ENCODE assay signal across 8 mouse cellular contexts in genomic region chr4:142410596-142411573, GRCm38 (mm10).
DNase-seq lines count a peak whose midpoint lies in the region; ATAC-seq lines count a peak whose summit lies in the region.
"Had no signal": no experiment of that assay in that cellular context is flagged by ENCODE, and none has a peak within 500 bp of the region (broad histone marks: within the 10 kb centered on the region; RNA-seq: fewer than 3 reads in every experiment).

No protein-coding gene starts in this region.

- H3K27ac ChIP-seq in neural tube, embryonic 13.5 days (replicated peaks) = peak overlapping the region; percentile 64
- no peak overlapping the region for H3K27ac ChIP-seq in liver, embryonic 12.5 days

- no peak overlapping the region for H3K4me2 ChIP-seq in neural tube, embryonic 13.5 days
- H3K4me2 ChIP-seq in liver, embryonic 12.5 days = no peak overlapping the region

- H3K9ac ChIP-seq in neural tube, embryonic 13.5 days = no peak overlapping the region
- no peak overlapping the region for H3K9ac ChIP-seq in liver, embryonic 12.5 days

- H3K4me1 ChIP-seq in neural tube, embryonic 13.5 days (replicated peaks) = peaks cover 37% of the 10 kb centered on the region
- no peaks in the 10 kb centered on the region for H3K4me1 ChIP-seq in liver, embryonic 12.5 days
- H3K4me1 ChIP-seq: megakaryocyte, embryonic 14.5 days had no signal

- no peaks in the 10 kb centered on the region for H3K9me3 ChIP-seq in neural tube, embryonic 13.5 days
- H3K9me3 ChIP-seq in liver, embryonic 12.5 days (replicated peaks) = no peaks in the 10 kb centered on the region

- WGBS in neural tube, embryonic 13.5 days = 65% methylated on average over 26 of the region's 26 CpGs
- 74% methylated on average over 26 of the region's 26 CpGs for WGBS in liver, embryonic 12.5 days (ENCODE audit: insufficient replicate concordance)

- no peaks in the 10 kb centered on the region for H3K36me3 ChIP-seq in neural tube, embryonic 13.5 days
- no peaks in the 10 kb centered on the region for H3K36me3 ChIP-seq in liver, embryonic 12.5 days

- no peak for ATAC-seq in neural tube, embryonic 13.5 days (ENCODE audit: low read depth)
- no peak for ATAC-seq in activated CD4-positive, CD25-positive, alpha-beta regulatory T cell, adult 4 months
- no peak for ATAC-seq in liver, embryonic 12.5 days

- DNase-seq in neural tube, embryonic 10.5 days (ENCODE audit: extremely low spot score, low spot score) = no peak
- DNase-seq in frontal cortex, postnatal 10 days (ENCODE audit: low spot score in 2 of 2) = peak; percentile 61 to 70
- peak; percentile 69 to 75 for DNase-seq in layer of hippocampus, adult 8-10 months (ENCODE audit: low spot score in 2 of 2)
- peak; percentile 13 for DNase-seq in ovary, postnatal 36 days (ENCODE audit: low spot score)

- no peak overlapping the region for H3K4me3 ChIP-seq in neural tube, embryonic 13.5 days
- H3K4me3 ChIP-seq in liver, embryonic 12.5 days = no peak overlapping the region
- H3K4me3 ChIP-seq: megakaryocyte, embryonic 14.5 days had no signal

- no peaks in the 10 kb centered on the region for H3K27me3 ChIP-seq in neural tube, embryonic 13.5 days
- H3K27me3 ChIP-seq in liver, embryonic 12.5 days (replicated peaks) = no peaks in the 10 kb centered on the region
- H3K27me3 ChIP-seq: megakaryocyte, embryonic 14.5 days had no signal
